Mouse (Mus musculus) cerebellum, adult 11-12 months (tissue): ENCODE measurements at regions not wholly inside any gene's neighbourhood (a gene's known extent, or its start where the extent isn't known, plus 50 kb on each side); places are given as distances from the start of the nearest gene placed in this dataset.

Experiments
- DNase-seq: peaks from one replicate; pipeline ENCODE4 v3.0.0; 2022

- DNase-seq: no peak
Observed at GRCm38 (mm10) chr13:112135777-112136176, 152.5 kb upstream of the Ankrd55 start.

GRCm38 (mm10) chr13:112136850-112137249 lies 151.4 kb upstream of the Ankrd55 start:
- DNase-seq: no peak

GRCm38 (mm10) chr13:112140871-112141270 lies 147.4 kb upstream of the Ankrd55 start:
- no peak for DNase-seq

GRCm38 (mm10) chr13:112144393-112145348 lies 143.6 kb upstream of the Ankrd55 start:
- DNase-seq: no peak

- DNase-seq: peak; percentile 33
Observed at GRCm38 (mm10) chr13:112152614-112153550, 135.4 kb upstream of the Ankrd55 start.

- peak; percentile 16 for DNase-seq
Observed at GRCm38 (mm10) chr13:112153681-112154127, 134.5 kb upstream of the Ankrd55 start.

GRCm38 (mm10) chr13:112159430-112160172 lies 128.7 kb upstream of the Ankrd55 start:
- DNase-seq: no peak

GRCm38 (mm10) chr13:112160173-112160641 lies 128.0 kb upstream of the Ankrd55 start:
- no peak for DNase-seq

GRCm38 (mm10) chr13:112160726-112161125 lies 127.5 kb upstream of the Ankrd55 start:
- DNase-seq: no peak

- DNase-seq: no peak
Observed at GRCm38 (mm10) chr13:112161886-112162285, 126.4 kb upstream of the Ankrd55 start.

- no peak for DNase-seq
Observed at GRCm38 (mm10) chr13:112165921-112166320, 122.3 kb upstream of the Ankrd55 start.

GRCm38 (mm10) chr13:112166338-112166802 lies 121.9 kb upstream of the Ankrd55 start:
- DNase-seq: no peak

GRCm38 (mm10) chr13:112168468-112168867 lies 119.8 kb upstream of the Ankrd55 start:
- DNase-seq: no peak

GRCm38 (mm10) chr13:112170872-112171271 lies 117.4 kb upstream of the Ankrd55 start:
- no peak for DNase-seq

GRCm38 (mm10) chr13:112171940-112172715 lies 116.1 kb upstream of the Ankrd55 start:
- DNase-seq: no peak

GRCm38 (mm10) chr13:112173973-112174372 lies 114.3 kb upstream of the Ankrd55 start:
- DNase-seq: no peak

GRCm38 (mm10) chr13:112178031-112178430 lies 110.2 kb upstream of the Ankrd55 start:
- DNase-seq: no peak

- no peak for DNase-seq
Observed at GRCm38 (mm10) chr13:112183996-112184395, 104.3 kb upstream of the Ankrd55 start.

GRCm38 (mm10) chr13:112185116-112185515 lies 103.1 kb upstream of the Ankrd55 start:
- DNase-seq: no peak

GRCm38 (mm10) chr13:112187226-112187625 lies 101.0 kb upstream of the Ankrd55 start:
- DNase-seq: no peak

- peak; percentile 26 for DNase-seq
Observed at GRCm38 (mm10) chr13:112188313-112188712, 99.9 kb upstream of the Ankrd55 start.
